Mouse (Mus musculus) CD4-positive helper T cell, adult 2 months (primary cell): ENCODE results near the gene Pdzrn4.
"Not testable (repeated sequence)": the region's sequence is repeated elsewhere in the genome, so short reads cannot be mapped to it uniquely, and the experiment has no call there.

Experiments
- DNase-seq: peaks from one replicate; pipeline ENCODE4 v3.0.0-alpha.2; 2012; ENCODE audit warnings: low read depth, missing footprints, low spot score

The Pdzrn4 gene

GRCm38 (mm10) chr15:92396770-92397608 is at the start of gene Pdzrn4:
Pdzrn4 (plus strand) TSS chr15:92396881.
- DNase-seq = no peak

- no peak for DNase-seq
These were observed 49.3 kb upstream of the Pdzrn4 start for GRCm38 (mm10) chr15:92347426-92347825.

- no peak for DNase-seq
These were observed 48.8 kb upstream of the Pdzrn4 start for GRCm38 (mm10) chr15:92347902-92348301.

GRCm38 (mm10) chr15:92348453-92348852 is 48.2 kb upstream of the Pdzrn4 start:
- DNase-seq = not testable (repeated sequence)

- no peak for DNase-seq
These were observed 32.5 kb upstream of the Pdzrn4 start for GRCm38 (mm10) chr15:92364153-92364552.

- no peak for DNase-seq
These were observed 32.1 kb upstream of the Pdzrn4 start for GRCm38 (mm10) chr15:92364592-92364991.

GRCm38 (mm10) chr15:92394811-92395210 is 1.9 kb upstream of the Pdzrn4 start:
- DNase-seq = no peak

- no peak for DNase-seq
These were observed 2.1 kb downstream of the Pdzrn4 start for GRCm38 (mm10) chr15:92398747-92399146.

- DNase-seq = no peak
These were observed 2.6 kb downstream of the Pdzrn4 start for GRCm38 (mm10) chr15:92399278-92399677.

GRCm38 (mm10) chr15:92401554-92401953 is 4.9 kb downstream of the Pdzrn4 start:
- DNase-seq = no peak

GRCm38 (mm10) chr15:92415323-92415722 is 18.6 kb downstream of the Pdzrn4 start:
- no peak for DNase-seq

GRCm38 (mm10) chr15:92416141-92416540 is 19.5 kb downstream of the Pdzrn4 start:
- no peak for DNase-seq

GRCm38 (mm10) chr15:92416658-92417057 is 20.0 kb downstream of the Pdzrn4 start:
- no peak for DNase-seq

- no peak for DNase-seq
These were observed 20.4 kb downstream of the Pdzrn4 start for GRCm38 (mm10) chr15:92417120-92417519.

- no peak for DNase-seq
These were observed 37.9 kb downstream of the Pdzrn4 start for GRCm38 (mm10) chr15:92434605-92435004.

- no peak for DNase-seq
These were observed 38.6 kb downstream of the Pdzrn4 start for GRCm38 (mm10) chr15:92435306-92435705.

- DNase-seq = no peak
These were observed 45.0 kb downstream of the Pdzrn4 start for GRCm38 (mm10) chr15:92441630-92442180.

- DNase-seq = no peak
These were observed 51.0 kb downstream of the Pdzrn4 start for GRCm38 (mm10) chr15:92447708-92448147.

- DNase-seq = no peak
These were observed 52.4 kb downstream of the Pdzrn4 start for GRCm38 (mm10) chr15:92449112-92449511.

- DNase-seq = no peak
These were observed 55.9 kb downstream of the Pdzrn4 start for GRCm38 (mm10) chr15:92452620-92453019.

- DNase-seq = no peak
These were observed 85.5 kb downstream of the Pdzrn4 start for GRCm38 (mm10) chr15:92482198-92482597.

- DNase-seq = no peak
These were observed 94.7 kb downstream of the Pdzrn4 start for GRCm38 (mm10) chr15:92491376-92491775.
